Mouse (Mus musculus): ENCODE measurements around the gene Raph1. TPM values are rescaled to one million over a fixed set of nuclear protein-coding genes. Genes with fewer than 3 reads are reported as not detected.

Raph1 gene
- polyA plus RNA-seq, 1 experiment from 2014 or later, result 23.6 TPM

GRCm38 (mm10) chr1:60588887-60589629 is 22.2 kb upstream of the Raph1 start:
- peaks cover 3% of the 10 kb centered on the region; the same call in 1 of the 2 replicates for H3K9me3 ChIP-seq (ENCODE audit: low read length)
- no peak overlapping the region for H3K4me2 ChIP-seq (replicated peaks; ENCODE audit: low read depth, low read length)
- H3K4me1 ChIP-seq (ENCODE audit: insufficient read depth, low read depth, low read length), result no peaks in the 10 kb centered on the region
- no peak overlapping the region for H3K4me3 ChIP-seq (ENCODE audit: low read depth, low read length)
- ATAC-seq, result peak; percentile 61
- H3K36me3 ChIP-seq (ENCODE audit: insufficient read depth, low read length), result no peaks in the 10 kb centered on the region
- peak; percentile 77 for DNase-seq (ENCODE audit: low spot score)
- peak overlapping the region; percentile 52; the same call in 1 of the 2 replicates for H3K27ac ChIP-seq (ENCODE audit: low read length)
- no peak for TF ChIP-seq EP300 (IDR thresholded peaks at IDR 0.05)
- no peak for TF ChIP-seq CTCF (IDR thresholded peaks at IDR 0.05)
- no peaks in the 10 kb centered on the region for H3K27me3 ChIP-seq (replicated peaks; ENCODE audit: insufficient read depth, low read length)
- 41% methylated on average over 4 of the region's 4 CpGs for WGBS
- no peak overlapping the region for H3K9ac ChIP-seq (replicated peaks; ENCODE audit: low read depth)

- no peaks in the 10 kb centered on the region for H3K9me3 ChIP-seq (ENCODE audit: low read length)
- H3K9ac ChIP-seq (replicated peaks; ENCODE audit: low read depth), result no peak overlapping the region
- no peak for DNase-seq (ENCODE audit: low spot score)
- H3K36me3 ChIP-seq (ENCODE audit: insufficient read depth, low read length), result no peaks in the 10 kb centered on the region
- 85% methylated on average over 8 of the region's 8 CpGs for WGBS
- TF ChIP-seq EP300 (IDR thresholded peaks at IDR 0.05), result no peak
- no peak for TF ChIP-seq CTCF (IDR thresholded peaks at IDR 0.05)
- no peak overlapping the region for H3K27ac ChIP-seq (ENCODE audit: low read length)
- H3K4me2 ChIP-seq (replicated peaks; ENCODE audit: low read depth, low read length), result no peak overlapping the region
- H3K27me3 ChIP-seq (replicated peaks; ENCODE audit: insufficient read depth, low read length), result no peaks in the 10 kb centered on the region
- no peak overlapping the region for H3K4me3 ChIP-seq (ENCODE audit: low read depth, low read length)
- no peak for ATAC-seq
- H3K4me1 ChIP-seq (ENCODE audit: insufficient read depth, low read depth, low read length), result no peaks in the 10 kb centered on the region
Measured at GRCm38 (mm10) chr1:60580990-60581389, 14.1 kb upstream of the Raph1 start.

- H3K27ac ChIP-seq (ENCODE audit: low read length), result no peak overlapping the region
- ATAC-seq (no peak), DNase-seq (ENCODE audit: low spot score) (peak; percentile 32)
- no peak overlapping the region for H3K4me3 ChIP-seq (ENCODE audit: low read depth, low read length)
- TF ChIP-seq EP300 (IDR thresholded peaks at IDR 0.05) (no peak), CTCF (IDR thresholded peaks at IDR 0.05) (no peak)
- no peaks in the 10 kb centered on the region for H3K36me3 ChIP-seq (ENCODE audit: insufficient read depth, low read length)
- no peak overlapping the region for H3K4me2 ChIP-seq (replicated peaks; ENCODE audit: low read depth, low read length)
- no peaks in the 10 kb centered on the region for H3K9me3 ChIP-seq (ENCODE audit: low read length)
- no peaks in the 10 kb centered on the region for H3K27me3 ChIP-seq (replicated peaks; ENCODE audit: insufficient read depth, low read length)
- 50% methylated on average over 1 of the region's 1 CpGs for WGBS
- H3K4me1 ChIP-seq (ENCODE audit: insufficient read depth, low read depth, low read length), result no peaks in the 10 kb centered on the region
- no peak overlapping the region for H3K9ac ChIP-seq (replicated peaks; ENCODE audit: low read depth)
Measured at GRCm38 (mm10) chr1:60579886-60580285, 13.0 kb upstream of the Raph1 start.

GRCm38 (mm10) chr1:60572699-60573098 is 5.8 kb upstream of the Raph1 start:
- Histone ChIP-seq H3K9me3 (ENCODE audit: low read length) (no peaks in the 10 kb centered on the region), H3K27ac (ENCODE audit: low read length) (no peak overlapping the region), H3K4me1 (ENCODE audit: insufficient read depth, low read depth, low read length) (no peaks in the 10 kb centered on the region), H3K36me3 (ENCODE audit: insufficient read depth, low read length) (no peaks in the 10 kb centered on the region), H3K27me3 (replicated peaks; ENCODE audit: insufficient read depth, low read length) (no peaks in the 10 kb centered on the region), H3K9ac (replicated peaks; ENCODE audit: low read depth) (no peak overlapping the region), H3K4me2 (replicated peaks; ENCODE audit: low read depth, low read length) (no peak overlapping the region), H3K4me3 (ENCODE audit: low read depth, low read length) (no peak overlapping the region)
- WGBS, result 57% methylated on average over 3 of the region's 3 CpGs
- TF ChIP-seq CTCF (IDR thresholded peaks at IDR 0.05) (no peak), EP300 (IDR thresholded peaks at IDR 0.05) (no peak)
- DNase-seq (ENCODE audit: low spot score) (no peak), ATAC-seq (no peak)

GRCm38 (mm10) chr1:60569741-60570140 is 2.8 kb upstream of the Raph1 start:
- no peak for TF ChIP-seq CTCF (IDR thresholded peaks at IDR 0.05)
- Histone ChIP-seq H3K27ac (ENCODE audit: low read length) (no peak overlapping the region), H3K4me3 (ENCODE audit: low read depth, low read length) (no peak overlapping the region), H3K9ac (replicated peaks; ENCODE audit: low read depth) (no peak overlapping the region), H3K4me1 (ENCODE audit: insufficient read depth, low read depth, low read length) (no peaks in the 10 kb centered on the region), H3K4me2 (replicated peaks; ENCODE audit: low read depth, low read length) (no peak overlapping the region), H3K36me3 (ENCODE audit: insufficient read depth, low read length) (no peaks in the 10 kb centered on the region), H3K9me3 (ENCODE audit: low read length) (no peaks in the 10 kb centered on the region), H3K27me3 (replicated peaks; ENCODE audit: insufficient read depth, low read length) (no peaks in the 10 kb centered on the region)
- ATAC-seq (no peak), DNase-seq (ENCODE audit: low spot score) (no peak)
- 90% methylated on average over 7 of the region's 7 CpGs for WGBS

GRCm38 (mm10) chr1:60569210-60569609 is 2.3 kb upstream of the Raph1 start:
- no peaks in the 10 kb centered on the region for H3K27me3 ChIP-seq (replicated peaks; ENCODE audit: insufficient read depth, low read length)
- ATAC-seq (no peak), DNase-seq (ENCODE audit: low spot score) (no peak)
- no peak overlapping the region for H3K4me2 ChIP-seq (replicated peaks; ENCODE audit: low read depth, low read length)
- no peak for TF ChIP-seq EP300 (IDR thresholded peaks at IDR 0.05)
- no peak for TF ChIP-seq CTCF (IDR thresholded peaks at IDR 0.05)
- no peaks in the 10 kb centered on the region for H3K36me3 ChIP-seq (ENCODE audit: insufficient read depth, low read length)
- no peaks in the 10 kb centered on the region for H3K9me3 ChIP-seq (ENCODE audit: low read length)
- no peak overlapping the region for H3K9ac ChIP-seq (replicated peaks; ENCODE audit: low read depth)
- WGBS, result 57% methylated on average over 5 of the region's 5 CpGs
- no peak overlapping the region for H3K27ac ChIP-seq (ENCODE audit: low read length)
- H3K4me3 ChIP-seq (ENCODE audit: low read depth, low read length), result no peak overlapping the region
- H3K4me1 ChIP-seq (ENCODE audit: insufficient read depth, low read depth, low read length), result no peaks in the 10 kb centered on the region
